Mouse (Mus musculus) myocyte (in vitro differentiated cells): ENCODE measurements around the gene Kif1a.

ENCODE experiments used
- E2F4 ChIP-seq: IDR thresholded peaks from one replicate; pipeline ENCODE4 v1.6.1; 2011; ENCODE audit warnings: mild to moderate bottlenecking, control low read depth, moderate library complexity; ENCODE audit not compliant: insufficient read depth
- MAX ChIP-seq: IDR thresholded peaks from one replicate; pipeline ENCODE4 v1.6.1; 2011; ENCODE audit warnings: low read depth, mild to moderate bottlenecking, control low read depth
- POLR2A ChIP-seq: IDR thresholded peaks from one replicate; pipeline ENCODE4 v1.6.1; 2011; ENCODE audit warnings: low read depth, mild to moderate bottlenecking, control low read depth, moderate library complexity; ENCODE audit not compliant: insufficient read length
- POLR2AphosphoS2 ChIP-seq: IDR thresholded peaks from one replicate; pipeline ENCODE4 v1.6.1; 2011; ENCODE audit warnings: low read depth, control low read depth; ENCODE audit not compliant: insufficient read length
- TCF12 ChIP-seq: IDR thresholded peaks from one replicate; pipeline ENCODE4 v1.6.1; 2011; ENCODE audit warnings: mild to moderate bottlenecking, control low read depth; ENCODE audit not compliant: poor library complexity, insufficient read depth, severe bottlenecking
- TCF3 ChIP-seq: IDR thresholded peaks from one replicate; pipeline ENCODE4 v1.6.1; 2011; ENCODE audit warnings: low read depth, control low read depth; ENCODE audit not compliant: insufficient read length

DNA sequence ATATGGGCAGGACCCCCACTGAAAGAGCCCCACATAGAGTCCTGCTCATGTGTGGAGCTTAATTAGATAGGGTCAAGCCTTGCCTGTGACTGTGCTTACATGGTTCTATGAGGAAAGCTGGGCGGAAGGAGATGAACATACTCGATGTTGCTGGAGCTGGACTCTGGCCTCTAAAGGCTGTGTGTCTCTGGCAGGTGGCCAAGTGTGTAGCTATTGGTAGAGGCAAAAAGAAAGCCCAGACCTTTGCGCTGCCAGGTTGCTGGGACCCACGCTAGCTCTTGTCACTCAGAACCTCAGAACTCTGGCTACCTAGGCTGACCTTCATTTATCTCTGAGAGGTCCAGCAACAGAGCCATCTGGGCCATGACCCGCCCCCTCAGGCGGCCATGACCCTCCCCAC lies 36.8 kb upstream of the Kif1a start:
- no peak for TF ChIP-seq E2F4
- no peak for TF ChIP-seq MAX
- TF ChIP-seq POLR2A = no peak
- no peak for TF ChIP-seq POLR2AphosphoS2
- TF ChIP-seq TCF12 = no peak
- no peak for TF ChIP-seq TCF3
